Mouse (Mus musculus): ENCODE measurements around the gene Prr18. TPM values are rescaled to one million over a fixed set of nuclear protein-coding genes. Genes with fewer than 3 reads are reported as not detected.

Prr18 gene
- total RNA-seq, 4 experiments from 2014 or later = 0.06 to 0.17 TPM; not detected in 2

DNA sequence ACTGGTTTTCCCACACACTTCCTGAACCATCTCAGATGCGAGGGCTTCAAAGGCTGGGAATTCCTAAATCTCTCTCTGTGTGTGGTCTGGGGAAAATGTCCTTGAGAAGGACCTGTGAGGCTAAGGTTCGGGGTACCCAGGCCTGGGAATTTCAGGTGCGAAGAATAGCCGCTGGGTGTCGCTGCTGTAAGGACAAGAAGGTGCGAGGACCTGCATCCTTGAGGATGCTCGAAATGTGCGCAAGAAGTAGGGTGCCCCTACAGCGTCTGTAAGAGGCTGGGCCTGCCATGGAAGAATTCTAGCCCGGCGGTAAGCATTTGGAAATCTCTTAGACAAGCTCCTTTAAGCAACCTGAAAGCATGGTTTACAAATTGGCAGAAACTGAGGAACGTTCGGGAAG, 51.2 kb downstream of the Prr18 start:
- DNase-seq (ENCODE audit: low spot score) = no peak

GRCm38 (mm10) chr17:8388990-8389789, 51.9 kb downstream of the Prr18 start:
- DNase-seq (ENCODE audit: low spot score) = no peak

DNA sequence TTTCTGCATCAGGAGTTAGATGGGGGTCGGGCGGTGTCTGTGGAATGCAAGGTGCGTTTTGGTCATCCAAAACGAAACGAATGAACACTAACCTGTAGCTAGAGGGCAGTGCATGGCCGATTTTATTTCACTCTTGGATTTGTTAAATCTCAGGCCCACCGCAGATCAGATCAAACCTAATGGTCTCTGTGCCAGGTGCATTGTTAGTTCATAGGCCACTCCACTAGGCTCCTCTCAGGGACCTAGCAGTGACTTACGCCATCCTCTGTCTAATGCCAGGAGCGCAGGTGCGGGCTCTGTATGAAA, 52.5 kb downstream of the Prr18 start:
- no peak for DNase-seq (ENCODE audit: low spot score)

GRCm38 (mm10) chr17:8390487-8390886, 53.2 kb downstream of the Prr18 start:
- DNase-seq (ENCODE audit: low spot score) = no peak

Other genes with a start within 250 kb of the Prr18 start
- gene Gm49673, start 189.7 kb upstream of the Prr18 start, total RNA-seq (2022) = not detected
- 10 to 100 TPM; 18.4 to 22.5 (median 22.1) TPM for gene Rnaset2a, start 189.4 kb upstream of the Prr18 start, total RNA-seq (2022)
- 10 to 100 TPM; 16.3 to 20.0 (median 17.5) TPM for gene Fgfr1op, start 172.0 kb upstream of the Prr18 start, total RNA-seq (2022)
- gene Ccr6, start 101.4 kb upstream of the Prr18 start, total RNA-seq (2022) = under 1 TPM in 1 of 4 experiments, not detected in 3; 0.22 TPM
- 100 to 1,000 TPM; 872 to 928 (median 908) TPM for gene Mpc1, start 54.6 kb upstream of the Prr18 start, total RNA-seq (2022)
- 10 to 100 TPM; 14.4 to 18.8 (median 16.2) TPM for gene Sft2d1, start 26.4 kb upstream of the Prr18 start, total RNA-seq (2022)
- under 1 TPM; 0.14 to 0.60 (median 0.41) TPM for gene T2, start 18.5 kb downstream of the Prr18 start, total RNA-seq (2022)
- gene T, start 97.0 kb downstream of the Prr18 start, total RNA-seq (2022) = not detected
- gene Pde10a, start 187.9 kb downstream of the Prr18 start, total RNA-seq (2022) = 1 to 10 TPM; 1.8 to 3.6 (median 2.8) TPM
- not detected for gene Gm17087, start 229.5 kb downstream of the Prr18 start, total RNA-seq (2022)